ENCODE assay signal across 16 mouse cellular contexts in genomic region chr13:58730500-58731105, GRCm38 (mm10).
A peak's percentile ranks its signal among the peaks of the same experiment; 100 is the strongest.
DNase-seq lines count a peak whose midpoint lies in the region; ATAC-seq lines count a peak whose summit lies in the region.
"Had no signal": no experiment of that assay in that cellular context is flagged by ENCODE, and none has a peak within 500 bp of the region (broad histone marks: within the 10 kb centered on the region; RNA-seq: fewer than 3 reads in every experiment).

No protein-coding gene starts in this region.

- WGBS in forebrain, embryonic 10.5 days, result 22% methylated on average over 6 of the region's 6 CpGs
- WGBS in forebrain, embryonic 15.5 days, result 19% methylated on average over 6 of the region's 6 CpGs
- 21% methylated on average over 6 of the region's 6 CpGs for WGBS in midbrain, embryonic 15.5 days
- WGBS in midbrain, embryonic 10.5 days, result 21% methylated on average over 6 of the region's 6 CpGs
- WGBS in midbrain, embryonic 16.5 days, result 13% methylated on average over 6 of the region's 6 CpGs

- no peak overlapping the region for H3K4me2 ChIP-seq in forebrain, embryonic 15.5 days (replicated peaks)
- peak overlapping the region; percentile 10; the same call in 1 of the 2 replicates for H3K4me2 ChIP-seq in midbrain, embryonic 15.5 days
- peak overlapping the region; percentile 6; the same call in 1 of the 2 replicates for H3K4me2 ChIP-seq in midbrain, embryonic 16.5 days (ENCODE audit: low read length)
- H3K4me2 ChIP-seq: heart, embryonic 11.5 days; liver, embryonic 13.5 days had no signal

- no peak overlapping the region for H3K9ac ChIP-seq in forebrain, embryonic 15.5 days (replicated peaks)
- no peak overlapping the region for H3K9ac ChIP-seq in midbrain, embryonic 15.5 days
- no peak overlapping the region for H3K9ac ChIP-seq in midbrain, embryonic 16.5 days (ENCODE audit: low read depth, low read length)
- H3K9ac ChIP-seq: liver, embryonic 13.5 days had no signal

- no peak for DNase-seq in forebrain, embryonic 10.5 days (ENCODE audit: extremely low spot score, low spot score)
- DNase-seq in midbrain, embryonic 10.5 days (ENCODE audit: low spot score), result no peak
- DNase-seq in left cerebral cortex, adult 9 months (ENCODE audit: low spot score in 2 of 2), result no peak
- DNase-seq in spleen, adult 18-20 months, result no peak
- DNase-seq: cerebellum, adult 9-11 months; kidney, postnatal 36 days; liver, embryonic 13.5 days; lung, postnatal 4 days had no signal

- 0 out of 2 replicates have a peak overlapping the region, but pooled peaks have one; percentile 40 for H3K27ac ChIP-seq in forebrain, embryonic 10.5 days
- no peak overlapping the region for H3K27ac ChIP-seq in forebrain, embryonic 15.5 days (replicated peaks)
- peak overlapping the region; percentile 22; the same call in 1 of the 2 replicates for H3K27ac ChIP-seq in midbrain, embryonic 15.5 days
- H3K27ac ChIP-seq in midbrain, embryonic 10.5 days (replicated peaks), result no peak overlapping the region
- H3K27ac ChIP-seq in midbrain, embryonic 16.5 days (ENCODE audit: low read length), result no peak overlapping the region
- H3K27ac ChIP-seq: left cerebral cortex, adult 2 months; liver, embryonic 13.5 days had no signal

- H3K4me1 ChIP-seq in forebrain, embryonic 10.5 days, result peaks cover 22% of the 10 kb centered on the region
- peaks cover 7% of the 10 kb centered on the region for H3K4me1 ChIP-seq in forebrain, embryonic 15.5 days
- H3K4me1 ChIP-seq in midbrain, embryonic 15.5 days, result peaks cover 15% of the 10 kb centered on the region
- H3K4me1 ChIP-seq in midbrain, embryonic 10.5 days, result peaks cover 26% of the 10 kb centered on the region
- peaks cover 7% of the 10 kb centered on the region for H3K4me1 ChIP-seq in midbrain, embryonic 16.5 days (ENCODE audit: control insufficient read depth, insufficient read depth, low read length)
- H3K4me1 ChIP-seq: liver, embryonic 13.5 days had no signal

- no peaks in the 10 kb centered on the region for H3K36me3 ChIP-seq in forebrain, embryonic 10.5 days (replicated peaks)
- no peaks in the 10 kb centered on the region for H3K36me3 ChIP-seq in forebrain, embryonic 15.5 days
- H3K36me3 ChIP-seq in midbrain, embryonic 15.5 days (replicated peaks), result no peaks in the 10 kb centered on the region
- no peaks in the 10 kb centered on the region for H3K36me3 ChIP-seq in midbrain, embryonic 10.5 days
- H3K36me3 ChIP-seq in midbrain, embryonic 16.5 days (ENCODE audit: control insufficient read depth, insufficient read depth, low read length), result no peaks in the 10 kb centered on the region
- H3K36me3 ChIP-seq: liver, embryonic 13.5 days had no signal

- H3K9me3 ChIP-seq in forebrain, embryonic 10.5 days, result no peaks in the 10 kb centered on the region
- no peaks in the 10 kb centered on the region for H3K9me3 ChIP-seq in forebrain, embryonic 15.5 days
- H3K9me3 ChIP-seq in midbrain, embryonic 15.5 days, result no peaks in the 10 kb centered on the region
- 0 out of 2 replicates have a peak, but pooled peaks cover 3% of the 10 kb centered on the region for H3K9me3 ChIP-seq in midbrain, embryonic 10.5 days (replicated peaks)
- no peaks in the 10 kb centered on the region for H3K9me3 ChIP-seq in midbrain, embryonic 16.5 days (replicated peaks; ENCODE audit: control insufficient read depth, low read length, poor library complexity, severe bottlenecking)
- H3K9me3 ChIP-seq: liver, embryonic 13.5 days had no signal

- no peak for ATAC-seq in forebrain, embryonic 15.5 days (replicated peaks)
- peak; percentile 27; the same call in 1 of the 2 replicates for ATAC-seq in midbrain, embryonic 15.5 days (replicated peaks)
- peak; percentile 66; the same call in 1 of the 2 replicates for ATAC-seq in midbrain, embryonic 16.5 days
- ATAC-seq in megakaryocyte-erythroid progenitor cell, adult 5-6 weeks (replicated peaks; ENCODE audit: low FRiP score, low TSS enrichment, poor library complexity, severe bottlenecking), result no peak
- ATAC-seq: activated CD4-positive, CD25-positive, alpha-beta regulatory T cell, adult 4 months; inflammation-experienced regulatory T-cells, adult 6 months had no signal

- H3K27me3 ChIP-seq in forebrain, embryonic 10.5 days (ENCODE audit: poor library complexity, severe bottlenecking), result no peaks in the 10 kb centered on the region
- no peaks in the 10 kb centered on the region for H3K27me3 ChIP-seq in forebrain, embryonic 15.5 days
- no peaks in the 10 kb centered on the region for H3K27me3 ChIP-seq in midbrain, embryonic 15.5 days (replicated peaks)
- peaks cover 4% of the 10 kb centered on the region for H3K27me3 ChIP-seq in midbrain, embryonic 10.5 days (ENCODE audit: low read depth, poor library complexity, severe bottlenecking)
- no peaks in the 10 kb centered on the region for H3K27me3 ChIP-seq in midbrain, embryonic 16.5 days (ENCODE audit: control insufficient read depth, insufficient read depth, low read depth, low read length)
- H3K27me3 ChIP-seq: liver, embryonic 13.5 days had no signal

- H3K4me3 ChIP-seq in forebrain, embryonic 10.5 days, result no peak overlapping the region
- no peak overlapping the region for H3K4me3 ChIP-seq in forebrain, embryonic 15.5 days
- H3K4me3 ChIP-seq in midbrain, embryonic 15.5 days, result no peak overlapping the region
- no peak overlapping the region for H3K4me3 ChIP-seq in midbrain, embryonic 10.5 days
- no peak overlapping the region for H3K4me3 ChIP-seq in midbrain, embryonic 16.5 days (ENCODE audit: low read depth, low read length)
- H3K4me3 ChIP-seq: left cerebral cortex, adult 2 months; liver, embryonic 13.5 days had no signal

Comparison
In these comparisons a context has a peak if more than half of its experiments do, and no peak if none do; other contexts are left out.
1. H3K27ac ChIP-seq: peak in forebrain, embryonic 10.5 days (single experiment) and midbrain, embryonic 15.5 days (single experiment); none in forebrain, embryonic 15.5 days (single experiment), midbrain, embryonic 10.5 days (single experiment) and midbrain, embryonic 16.5 days (single experiment).
2. ATAC-seq: peak in midbrain, embryonic 15.5 days (single experiment) and midbrain, embryonic 16.5 days (single experiment); none in forebrain, embryonic 15.5 days (single experiment) and megakaryocyte-erythroid progenitor cell, adult 5-6 weeks (single experiment).